Mouse (Mus musculus): ENCODE measurements at regions not wholly inside any gene's neighbourhood (a gene's known extent, or its start where the extent isn't known, plus 50 kb on each side); places are given as distances from the start of the nearest gene placed in this dataset.

GRCm38 (mm10) chr8:26443041-26443440 lies 323.7 kb downstream of the Gm45692 start:
- peak; percentile 86 for DNase-seq (ENCODE audit: low spot score)

GRCm38 (mm10) chr8:26443735-26444134 lies 324.4 kb downstream of the Gm45692 start:
- no peak for DNase-seq (ENCODE audit: low spot score)

- DNase-seq (ENCODE audit: low spot score): no peak
These were observed 326.7 kb downstream of the Gm45692 start for GRCm38 (mm10) chr8:26445991-26446390.

- DNase-seq (ENCODE audit: low spot score): no peak
These were observed 328.7 kb downstream of the Gm45692 start for GRCm38 (mm10) chr8:26447886-26448640.

GRCm38 (mm10) chr8:26449291-26449690 lies 330.0 kb downstream of the Gm45692 start:
- no peak for DNase-seq (ENCODE audit: low spot score)

GRCm38 (mm10) chr8:26450543-26450942 lies 331.2 kb downstream of the Gm45692 start:
- no peak for DNase-seq (ENCODE audit: low spot score)

GRCm38 (mm10) chr8:26452976-26453573 lies 333.7 kb downstream of the Gm45692 start:
- DNase-seq (ENCODE audit: low spot score): no peak

- DNase-seq (ENCODE audit: low spot score): no peak
These were observed 346.0 kb downstream of the Gm45692 start for GRCm38 (mm10) chr8:26465346-26465745.

GRCm38 (mm10) chr8:26468441-26468840 lies 349.1 kb downstream of the Gm45692 start:
- no peak for DNase-seq (ENCODE audit: low spot score)

- no peak for DNase-seq (ENCODE audit: low spot score)
These were observed 350.4 kb downstream of the Gm45692 start for GRCm38 (mm10) chr8:26469705-26470104.

- no peak for DNase-seq (ENCODE audit: low spot score)
These were observed 352.6 kb downstream of the Gm45692 start for GRCm38 (mm10) chr8:26471811-26472550.

- no peak for DNase-seq (ENCODE audit: low spot score)
These were observed 365.4 kb downstream of the Gm45692 start for GRCm38 (mm10) chr8:26484749-26485148.

- no peak for DNase-seq (ENCODE audit: low spot score)
These were observed 368.5 kb downstream of the Gm45692 start for GRCm38 (mm10) chr8:26487866-26488265.

- DNase-seq (ENCODE audit: low spot score): no peak
These were observed 369.3 kb downstream of the Gm45692 start for GRCm38 (mm10) chr8:26488590-26488989.

- DNase-seq (ENCODE audit: low spot score): no peak
These were observed 382.0 kb downstream of the Gm45692 start for GRCm38 (mm10) chr8:26501196-26501813.

GRCm38 (mm10) chr8:26501814-26502572 lies 382.7 kb downstream of the Gm45692 start:
- DNase-seq (ENCODE audit: low spot score): no peak

- DNase-seq (ENCODE audit: low spot score): no peak
These were observed 383.4 kb downstream of the Gm45692 start for GRCm38 (mm10) chr8:26502772-26503171.

GRCm38 (mm10) chr8:26503918-26504317 lies 384.6 kb downstream of the Gm45692 start:
- no peak for DNase-seq (ENCODE audit: low spot score)

GRCm38 (mm10) chr8:26504319-26505035 lies 385.1 kb downstream of the Gm45692 start:
- no peak for DNase-seq (ENCODE audit: low spot score)

GRCm38 (mm10) chr8:26507611-26508070 lies 388.3 kb downstream of the Gm45692 start:
- DNase-seq (ENCODE audit: low spot score): no peak

GRCm38 (mm10) chr8:26509254-26509653 lies 389.9 kb downstream of the Gm45692 start:
- no peak for DNase-seq (ENCODE audit: low spot score)
